Mouse (Mus musculus): Measurements from ENCODE around the gene Gm45808. TPM values are rescaled to one million over a fixed set of nuclear protein-coding genes. Genes with fewer than 3 reads are reported as not detected.

The Gm45808 gene
- not detected for polyA plus RNA-seq (2014; fragmentation: Illumina TruSeq; extraction: RNeasy Lipid Tissue Mini Kit (QIAGEN cat#74804); ENCODE audit: low read depth, low replicate concordance)

GRCm38 (mm10) chr7:45486761-45487415 lies at the start of gene Gm45808:
Gm45808 (minus strand) TSS chr7:45486811.

GRCm38 (mm10) chr7:45525809-45526473 lies 39.3 kb upstream of the Gm45808 start, which contains the start of the genes Ppp1r15a and Plekha4:
Ppp1r15a (minus strand) TSS chr7:45526268.
Plekha4 (plus strand) TSS chr7:45526330.

GRCm38 (mm10) chr7:45509912-45510787 lies 23.5 kb upstream of the Gm45808 start, which contains the start of gene Nucb1:
Nucb1 (minus strand) TSS chr7:45510406.

GRCm38 (mm10) chr7:45488293-45489204 lies 1.9 kb upstream of the Gm45808 start, which contains the start of gene Dhdh:
Dhdh (minus strand) TSS chr7:45488805.

GRCm38 (mm10) chr7:45481374-45481927 lies 5.2 kb downstream of the Gm45808 start, which contains the start of gene Tulp2:
Tulp2 (plus strand) TSS chr7:45481877.

GRCm38 (mm10) chr7:45466283-45467089 lies 20.1 kb downstream of the Gm45808 start, which contains the start of gene Bax:
Bax (minus strand) TSS chr7:45466898.

GRCm38 (mm10) chr7:45459564-45460140 lies 27.0 kb downstream of the Gm45808 start, which contains the start of gene Ftl1:
Ftl1 (minus strand) TSS chr7:45459884.

GRCm38 (mm10) chr7:45437521-45438276 lies 48.9 kb downstream of the Gm45808 start, which contains the start of gene Ruvbl2:
Ruvbl2 (minus strand) TSS chr7:45438096.

GRCm38 (mm10) chr7:45434203-45435015 lies 52.2 kb downstream of the Gm45808 start, which contains the start of gene Gys1:
Gys1 (plus strand) TSS chr7:45434844.

GRCm38 (mm10) chr7:45420615-45420919 lies 66.0 kb downstream of the Gm45808 start, which contains the start of gene Lhb:
Lhb (plus strand) TSS chr7:45420820.

Other genes with a start within 250 kb of the Gm45808 start
- 0.52 TPM for gene Cd37, start 247.7 kb downstream of the Gm45808 start, polyA plus RNA-seq (2014; fragmentation: Illumina TruSeq; extraction: RNeasy Lipid Tissue Mini Kit (QIAGEN cat#74804); ENCODE audit: low read depth, low replicate concordance)
- gene Slc6a16, start 245.7 kb downstream of the Gm45808 start, polyA plus RNA-seq (2014; fragmentation: Illumina TruSeq; extraction: RNeasy Lipid Tissue Mini Kit (QIAGEN cat#74804); ENCODE audit: low read depth, low replicate concordance) = not detected
- gene Slc6a21, start 209.3 kb downstream of the Gm45808 start, polyA plus RNA-seq (2014; fragmentation: Illumina TruSeq; extraction: RNeasy Lipid Tissue Mini Kit (QIAGEN cat#74804); ENCODE audit: low read depth, low replicate concordance) = not detected
- 0.29 TPM for gene Trpm4, start 153.0 kb downstream of the Gm45808 start, polyA plus RNA-seq (2014; fragmentation: Illumina TruSeq; extraction: RNeasy Lipid Tissue Mini Kit (QIAGEN cat#74804); ENCODE audit: low read depth, low replicate concordance)
- gene Hrc, start 151.5 kb downstream of the Gm45808 start, polyA plus RNA-seq (2014; fragmentation: Illumina TruSeq; extraction: RNeasy Lipid Tissue Mini Kit (QIAGEN cat#74804); ENCODE audit: low read depth, low replicate concordance) = 0.87 TPM
- not detected for gene Ppfia3, start 119.8 kb downstream of the Gm45808 start, polyA plus RNA-seq (2014; fragmentation: Illumina TruSeq; extraction: RNeasy Lipid Tissue Mini Kit (QIAGEN cat#74804); ENCODE audit: low read depth, low replicate concordance)
- gene Lin7b, start 116.2 kb downstream of the Gm45808 start, polyA plus RNA-seq (2014; fragmentation: Illumina TruSeq; extraction: RNeasy Lipid Tissue Mini Kit (QIAGEN cat#74804); ENCODE audit: low read depth, low replicate concordance) = not detected
- gene Snrnp70, start 91.1 kb downstream of the Gm45808 start, polyA plus RNA-seq (2014; fragmentation: Illumina TruSeq; extraction: RNeasy Lipid Tissue Mini Kit (QIAGEN cat#74804); ENCODE audit: low read depth, low replicate concordance) = 77.1 TPM
- gene Kcna7, start 81.2 kb downstream of the Gm45808 start, polyA plus RNA-seq (2014; fragmentation: Illumina TruSeq; extraction: RNeasy Lipid Tissue Mini Kit (QIAGEN cat#74804); ENCODE audit: low read depth, low replicate concordance) = not detected
- gene Ntf5, start 73.1 kb downstream of the Gm45808 start, polyA plus RNA-seq (2014; fragmentation: Illumina TruSeq; extraction: RNeasy Lipid Tissue Mini Kit (QIAGEN cat#74804); ENCODE audit: low read depth, low replicate concordance) = not detected
- gene Lhb, start 66.0 kb downstream of the Gm45808 start, polyA plus RNA-seq (2014; fragmentation: Illumina TruSeq; extraction: RNeasy Lipid Tissue Mini Kit (QIAGEN cat#74804); ENCODE audit: low read depth, low replicate concordance) = not detected
- 5.4 TPM for gene Gys1, start 52.0 kb downstream of the Gm45808 start, polyA plus RNA-seq (2014; fragmentation: Illumina TruSeq; extraction: RNeasy Lipid Tissue Mini Kit (QIAGEN cat#74804); ENCODE audit: low read depth, low replicate concordance)
- gene Ruvbl2, start 48.7 kb downstream of the Gm45808 start, polyA plus RNA-seq (2014; fragmentation: Illumina TruSeq; extraction: RNeasy Lipid Tissue Mini Kit (QIAGEN cat#74804); ENCODE audit: low read depth, low replicate concordance) = 0.76 TPM
- 6.7 TPM for gene Ftl1, start 26.9 kb downstream of the Gm45808 start, polyA plus RNA-seq (2014; fragmentation: Illumina TruSeq; extraction: RNeasy Lipid Tissue Mini Kit (QIAGEN cat#74804); ENCODE audit: low read depth, low replicate concordance)
- gene Bax, start 19.9 kb downstream of the Gm45808 start, polyA plus RNA-seq (2014; fragmentation: Illumina TruSeq; extraction: RNeasy Lipid Tissue Mini Kit (QIAGEN cat#74804); ENCODE audit: low read depth, low replicate concordance) = 1.1 TPM
- gene Tulp2, start 4.9 kb downstream of the Gm45808 start, polyA plus RNA-seq (2014; fragmentation: Illumina TruSeq; extraction: RNeasy Lipid Tissue Mini Kit (QIAGEN cat#74804); ENCODE audit: low read depth, low replicate concordance) = not detected
- gene Dhdh, start 2.0 kb upstream of the Gm45808 start, polyA plus RNA-seq (2014; fragmentation: Illumina TruSeq; extraction: RNeasy Lipid Tissue Mini Kit (QIAGEN cat#74804); ENCODE audit: low read depth, low replicate concordance) = 122 TPM
- 68.5 TPM for gene Nucb1, start 23.6 kb upstream of the Gm45808 start, polyA plus RNA-seq (2014; fragmentation: Illumina TruSeq; extraction: RNeasy Lipid Tissue Mini Kit (QIAGEN cat#74804); ENCODE audit: low read depth, low replicate concordance)
- 3.1 TPM for gene Ppp1r15a, start 39.5 kb upstream of the Gm45808 start, polyA plus RNA-seq (2014; fragmentation: Illumina TruSeq; extraction: RNeasy Lipid Tissue Mini Kit (QIAGEN cat#74804); ENCODE audit: low read depth, low replicate concordance)
- gene Plekha4, start 39.5 kb upstream of the Gm45808 start, polyA plus RNA-seq (2014; fragmentation: Illumina TruSeq; extraction: RNeasy Lipid Tissue Mini Kit (QIAGEN cat#74804); ENCODE audit: low read depth, low replicate concordance) = 1.2 TPM
- not detected for gene Hsd17b14, start 68.1 kb upstream of the Gm45808 start, polyA plus RNA-seq (2014; fragmentation: Illumina TruSeq; extraction: RNeasy Lipid Tissue Mini Kit (QIAGEN cat#74804); ENCODE audit: low read depth, low replicate concordance)
- 8.7 TPM for gene Bcat2, start 83.3 kb upstream of the Gm45808 start, polyA plus RNA-seq (2014; fragmentation: Illumina TruSeq; extraction: RNeasy Lipid Tissue Mini Kit (QIAGEN cat#74804); ENCODE audit: low read depth, low replicate concordance)
- gene Fgf21, start 128.7 kb upstream of the Gm45808 start, polyA plus RNA-seq (2014; fragmentation: Illumina TruSeq; extraction: RNeasy Lipid Tissue Mini Kit (QIAGEN cat#74804); ENCODE audit: low read depth, low replicate concordance) = not detected
- gene Fut1, start 130.5 kb upstream of the Gm45808 start, polyA plus RNA-seq (2014; fragmentation: Illumina TruSeq; extraction: RNeasy Lipid Tissue Mini Kit (QIAGEN cat#74804); ENCODE audit: low read depth, low replicate concordance) = not detected
- gene Izumo1, start 135.0 kb upstream of the Gm45808 start, polyA plus RNA-seq (2014; fragmentation: Illumina TruSeq; extraction: RNeasy Lipid Tissue Mini Kit (QIAGEN cat#74804); ENCODE audit: low read depth, low replicate concordance) = not detected
- 0.23 TPM for gene Rasip1, start 140.7 kb upstream of the Gm45808 start, polyA plus RNA-seq (2014; fragmentation: Illumina TruSeq; extraction: RNeasy Lipid Tissue Mini Kit (QIAGEN cat#74804); ENCODE audit: low read depth, low replicate concordance)
- gene Mamstr, start 153.2 kb upstream of the Gm45808 start, polyA plus RNA-seq (2014; fragmentation: Illumina TruSeq; extraction: RNeasy Lipid Tissue Mini Kit (QIAGEN cat#74804); ENCODE audit: low read depth, low replicate concordance) = 0.17 TPM
- gene Fut2, start 179.6 kb upstream of the Gm45808 start, polyA plus RNA-seq (2014; fragmentation: Illumina TruSeq; extraction: RNeasy Lipid Tissue Mini Kit (QIAGEN cat#74804); ENCODE audit: low read depth, low replicate concordance) = not detected
- not detected for gene Ntn5, start 197.2 kb upstream of the Gm45808 start, polyA plus RNA-seq (2014; fragmentation: Illumina TruSeq; extraction: RNeasy Lipid Tissue Mini Kit (QIAGEN cat#74804); ENCODE audit: low read depth, low replicate concordance)
- gene Sec1, start 207.6 kb upstream of the Gm45808 start, polyA plus RNA-seq (2014; fragmentation: Illumina TruSeq; extraction: RNeasy Lipid Tissue Mini Kit (QIAGEN cat#74804); ENCODE audit: low read depth, low replicate concordance) = not detected
- 0.93 TPM for gene Car11, start 213.0 kb upstream of the Gm45808 start, polyA plus RNA-seq (2014; fragmentation: Illumina TruSeq; extraction: RNeasy Lipid Tissue Mini Kit (QIAGEN cat#74804); ENCODE audit: low read depth, low replicate concordance)
- 9.2 TPM for gene Dbp, start 218.3 kb upstream of the Gm45808 start, polyA plus RNA-seq (2014; fragmentation: Illumina TruSeq; extraction: RNeasy Lipid Tissue Mini Kit (QIAGEN cat#74804); ENCODE audit: low read depth, low replicate concordance)
- not detected for gene Rpl18, start 228.6 kb upstream of the Gm45808 start, polyA plus RNA-seq (2014; fragmentation: Illumina TruSeq; extraction: RNeasy Lipid Tissue Mini Kit (QIAGEN cat#74804); ENCODE audit: low read depth, low replicate concordance)
- 0.82 TPM for gene Sphk2, start 231.2 kb upstream of the Gm45808 start, polyA plus RNA-seq (2014; fragmentation: Illumina TruSeq; extraction: RNeasy Lipid Tissue Mini Kit (QIAGEN cat#74804); ENCODE audit: low read depth, low replicate concordance)
- gene Fam83e, start 234.4 kb upstream of the Gm45808 start, polyA plus RNA-seq (2014; fragmentation: Illumina TruSeq; extraction: RNeasy Lipid Tissue Mini Kit (QIAGEN cat#74804); ENCODE audit: low read depth, low replicate concordance) = not detected
- not detected for gene Spaca4, start 239.0 kb upstream of the Gm45808 start, polyA plus RNA-seq (2014; fragmentation: Illumina TruSeq; extraction: RNeasy Lipid Tissue Mini Kit (QIAGEN cat#74804); ENCODE audit: low read depth, low replicate concordance)